Mouse (Mus musculus) heart, postnatal 0 days (tissue): Measurements from ENCODE around the gene Lgr5.

ENCODE experiments used
- CTCF ChIP-seq: IDR thresholded peaks from 2 replicates; pipeline ENCODE4 v1.5.1; 2016; ENCODE audit warnings: antibody characterized with exemption, control low read depth, low read depth
- EP300 ChIP-seq: IDR thresholded peaks from 2 replicates; pipeline ENCODE4 v1.6.1; 2016; ENCODE audit warnings: antibody characterized with exemption, low read depth

DNA sequence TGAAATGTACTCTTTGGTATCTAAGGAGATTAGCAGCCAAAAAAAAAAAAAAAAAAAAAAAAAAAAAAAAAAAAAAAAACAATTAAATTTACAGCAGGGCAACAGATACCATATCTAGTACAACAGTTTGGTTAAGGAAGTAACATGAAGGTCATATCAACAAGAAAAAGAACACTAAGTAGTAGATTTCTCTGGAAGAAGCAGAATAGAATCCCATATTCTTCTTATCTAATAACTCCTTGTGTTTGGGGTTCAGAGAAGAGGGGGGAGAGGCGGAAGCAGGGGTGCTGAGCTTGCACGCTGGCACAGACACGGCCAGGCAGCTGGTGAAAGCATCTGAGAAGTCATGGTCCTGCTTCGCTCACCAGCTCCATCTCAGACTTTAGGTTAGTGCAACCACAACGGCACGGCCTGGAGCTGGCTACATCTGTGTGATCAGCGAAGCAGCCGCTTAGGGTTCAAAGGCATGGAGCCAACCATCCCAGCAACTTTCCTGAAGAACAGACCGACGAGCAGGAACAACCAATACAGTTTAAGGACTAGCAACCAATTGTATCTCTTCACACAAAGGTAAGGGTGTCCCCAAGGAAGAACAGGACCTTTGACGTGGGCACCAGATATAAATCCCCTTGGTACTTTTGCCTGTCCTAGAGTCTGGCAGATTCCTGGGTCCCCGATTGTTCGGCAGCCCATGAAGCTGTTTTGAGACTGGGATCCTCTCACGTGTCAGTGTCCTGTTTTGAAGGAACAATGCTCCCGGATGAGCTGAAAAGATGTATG, 17.7 kb downstream of the Lgr5 start, which contains the start of gene A930009A15Rik:
- TF ChIP-seq CTCF (no peak), EP300 (no peak)
